Mouse (Mus musculus): ENCODE data around the gene Kcnh3.

The Kcnh3 gene

GRCm38 (mm10) chr15:99284527-99285188 lies 60.0 kb downstream of the Kcnh3 start:
- intact Hi-C loops (cut with DNase I): no loop called here

GRCm38 (mm10) chr15:99285189-99285535 lies 60.5 kb downstream of the Kcnh3 start:
- intact Hi-C loops (cut with DNase I): no loop called here

- intact Hi-C loops (cut with DNase I): no loop called here
Measured at GRCm38 (mm10) chr15:99290586-99290985, 65.9 kb downstream of the Kcnh3 start.
